Mouse (Mus musculus) right cerebral cortex, postnatal 4 days (tissue): ENCODE results near the gene Dgcr2.

ENCODE experiments used
- DNase-seq: peaks from one replicate; pipeline ENCODE4 v3.0.0-alpha.2; 2022

Dgcr2 gene

DNA sequence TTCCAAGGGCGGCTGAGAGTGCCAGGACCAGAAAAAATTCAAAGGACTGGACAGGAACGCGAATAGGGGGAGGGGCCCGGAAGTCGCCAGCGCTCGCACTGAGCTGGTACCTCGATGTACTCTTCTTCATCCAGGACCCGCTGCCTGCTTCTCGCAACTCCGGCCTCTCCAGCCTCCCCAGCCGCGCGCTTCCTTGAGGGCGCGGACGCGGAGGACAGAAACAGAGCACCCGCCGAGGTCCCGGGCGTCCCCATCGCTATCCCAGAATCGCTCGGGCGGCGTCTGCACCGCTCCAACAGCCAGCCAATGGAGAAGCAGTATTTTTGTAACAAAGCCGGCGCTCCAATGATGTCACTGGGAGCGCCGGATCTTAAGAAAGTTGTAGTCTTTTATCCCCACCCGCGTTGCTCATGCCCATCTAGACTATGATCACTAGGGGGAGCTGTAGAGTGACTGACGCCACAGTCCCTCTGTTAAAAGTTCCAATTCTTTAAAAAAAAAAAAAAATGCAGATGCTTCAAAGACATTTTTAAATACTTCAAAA lies 12.8 kb upstream of the Dgcr2 start, which contains the start of gene Ess2:
TSS of gene Ess2 (minus strand) at position 297 of the 544 bp plus-strand sequence.
- DNase-seq = peak; percentile 81

DNA sequence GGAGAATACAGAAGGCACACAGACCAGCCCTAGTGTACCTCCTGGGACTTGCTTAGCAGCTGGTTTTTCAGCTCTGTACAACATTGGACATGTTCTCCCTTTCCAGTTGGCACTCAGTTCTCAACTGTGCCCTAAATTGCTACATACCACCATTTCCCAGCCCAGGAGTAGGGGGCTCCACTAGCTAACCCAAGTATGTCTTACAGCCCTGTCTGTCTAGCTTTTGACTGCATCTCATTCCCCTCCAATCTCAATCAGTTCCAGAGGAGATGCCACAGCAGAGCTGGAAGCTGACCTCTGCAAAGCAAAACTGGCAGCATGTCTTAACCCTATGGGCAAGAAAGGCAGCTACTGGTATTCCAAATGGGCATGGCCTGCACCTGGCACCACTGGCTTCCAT lies 2.3 kb downstream of the Dgcr2 start:
- DNase-seq = no peak

DNA sequence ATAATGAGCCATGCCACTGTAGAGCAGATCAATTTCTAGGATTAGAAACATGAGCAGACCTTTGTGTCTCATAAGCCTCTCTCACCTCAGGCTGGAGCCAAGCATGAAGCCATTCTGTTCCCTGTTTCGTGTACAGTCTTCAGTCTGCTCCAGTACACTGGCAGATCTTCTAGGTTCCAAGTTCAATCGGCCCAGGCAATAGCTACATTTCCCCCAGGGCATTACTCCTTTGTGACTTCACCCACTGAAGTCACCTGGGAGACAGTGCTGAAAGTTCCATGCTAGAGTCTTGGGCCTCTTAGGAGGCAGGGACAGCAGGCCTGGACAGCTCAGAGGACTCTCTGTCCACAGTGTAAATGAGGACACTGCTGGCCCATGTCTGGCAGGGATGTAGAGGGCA lies 4.4 kb downstream of the Dgcr2 start, which contains the start of gene Tssk1:
TSS of gene Tssk1 (plus strand) at position 301 of the 400 bp plus-strand sequence.
- no peak for DNase-seq

DNA sequence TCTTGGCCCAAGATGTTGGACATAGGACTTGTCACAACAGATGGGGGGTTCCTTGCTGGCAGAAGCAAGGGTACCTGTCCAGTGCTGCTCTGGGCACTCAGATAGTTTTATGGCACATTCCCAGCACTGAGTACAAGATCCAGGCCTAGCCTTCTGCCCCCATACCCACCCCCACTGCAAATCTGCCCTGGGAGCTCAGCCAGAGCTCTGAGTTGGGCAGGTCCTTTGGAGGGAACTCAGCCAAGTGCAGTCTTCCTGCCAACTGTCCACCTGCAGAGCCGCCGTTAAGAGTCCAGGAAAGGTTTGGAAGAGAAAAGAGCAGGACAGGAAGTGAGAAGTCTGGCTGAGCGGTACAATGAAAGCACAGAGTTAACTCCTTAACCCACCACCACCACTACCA lies 5.8 kb downstream of the Dgcr2 start:
- no peak for DNase-seq

DNA sequence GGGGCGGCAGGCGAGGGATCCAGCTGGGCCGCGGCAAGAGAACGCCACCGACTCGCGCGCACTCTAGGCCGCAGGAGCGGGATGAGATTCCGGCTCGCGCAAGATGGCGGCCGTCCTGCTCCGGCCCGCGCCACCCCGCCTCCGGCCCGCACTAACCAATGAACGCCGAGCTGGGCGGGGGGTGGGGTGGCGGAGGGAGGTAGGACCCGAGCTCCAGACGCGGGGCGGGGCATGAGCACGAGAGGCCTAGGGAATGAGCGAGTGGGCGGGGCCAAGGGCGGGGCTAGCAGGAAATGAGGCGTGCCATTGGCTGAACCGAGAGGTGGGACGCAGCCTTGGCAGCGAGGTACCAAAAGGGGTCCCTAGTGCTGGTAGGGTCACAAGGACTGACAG lies 6.8 kb downstream of the Dgcr2 start, which contains the start of gene Gm20518:
TSS of gene Gm20518 (minus strand) at position 105 of the 393 bp plus-strand sequence.
- DNase-seq = peak; percentile 100

DNA sequence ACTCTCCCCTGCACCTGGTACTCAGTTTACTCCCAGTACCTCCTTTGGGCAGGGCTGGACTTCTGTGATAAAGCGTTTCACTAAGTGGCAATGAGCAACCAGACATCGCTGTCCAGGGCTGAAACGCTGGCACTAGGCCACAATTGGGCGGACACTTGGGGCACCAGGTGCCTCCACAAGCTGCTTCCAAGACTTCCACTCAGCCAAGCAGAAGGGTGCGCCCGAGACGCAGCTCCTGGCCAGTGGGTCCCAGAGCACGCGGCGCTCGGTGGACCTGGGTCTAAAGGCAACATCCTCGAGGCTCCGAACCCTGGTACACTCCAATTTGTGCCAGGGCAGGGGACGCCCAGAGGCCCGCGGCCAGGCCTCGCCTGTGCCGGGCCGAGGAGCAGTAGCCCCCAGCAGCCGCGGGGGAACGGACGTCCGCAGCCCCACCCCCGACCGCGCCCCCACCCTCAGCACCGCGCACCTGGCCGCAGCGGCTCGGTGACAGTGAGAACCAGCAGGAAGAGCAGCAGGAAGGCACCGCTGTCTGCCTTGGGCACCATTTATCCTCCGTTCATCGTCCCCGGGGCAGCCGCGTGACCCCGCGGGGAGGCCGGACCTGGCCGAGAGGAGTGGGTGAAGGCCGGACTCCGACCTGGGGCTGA lies 7.3 kb downstream of the Dgcr2 start:
- DNase-seq = peak; percentile 71

DNA sequence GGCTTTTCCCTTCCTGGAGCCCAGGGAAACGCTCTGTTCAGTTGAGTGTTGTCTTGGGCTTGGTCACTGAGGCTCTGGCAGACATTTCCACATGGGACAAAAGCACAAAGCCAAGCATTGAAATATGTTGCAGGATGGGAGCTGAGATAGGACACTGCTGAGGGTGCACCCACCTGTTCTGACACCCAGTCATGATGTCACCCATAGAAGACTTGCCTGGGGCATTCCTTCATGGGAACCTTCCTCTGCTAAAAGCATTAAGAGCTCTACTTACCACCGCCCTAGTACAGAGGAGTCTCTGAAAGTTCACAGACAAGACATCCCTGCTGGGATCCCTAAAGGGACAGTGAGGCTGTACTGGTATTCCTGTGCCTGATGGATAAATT lies 8.0 kb downstream of the Dgcr2 start:
- DNase-seq = no peak

DNA sequence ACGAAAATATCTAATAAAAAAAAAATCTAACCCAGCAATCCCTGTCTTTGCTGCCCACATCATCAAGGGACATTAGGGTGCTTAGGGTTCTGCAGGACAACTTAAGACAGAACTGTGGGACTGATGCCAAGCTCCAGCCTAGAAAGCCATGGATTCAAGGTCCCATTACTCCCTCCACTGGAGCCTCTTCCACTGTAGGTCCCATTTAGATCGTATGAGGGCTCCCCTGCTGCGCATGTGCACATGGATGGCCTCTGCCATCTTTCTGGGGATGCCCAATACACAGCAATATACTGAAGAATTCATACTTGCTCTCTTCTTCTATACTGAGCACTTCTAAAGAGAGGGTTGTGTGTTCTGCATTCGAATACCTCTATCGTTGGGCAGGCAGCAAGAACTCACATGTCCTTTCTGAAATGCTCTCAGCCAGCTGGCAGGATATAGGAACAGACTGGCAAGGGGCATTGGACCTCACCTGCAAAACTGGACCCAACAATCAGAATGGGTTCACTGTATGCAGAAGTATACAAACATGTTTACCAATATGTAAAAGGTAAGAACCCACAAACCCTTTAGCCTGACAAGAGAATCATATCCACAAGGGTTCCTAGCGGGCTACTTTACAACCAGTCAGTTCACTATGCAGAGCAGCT lies 8.5 kb downstream of the Dgcr2 start:
- no peak for DNase-seq

DNA sequence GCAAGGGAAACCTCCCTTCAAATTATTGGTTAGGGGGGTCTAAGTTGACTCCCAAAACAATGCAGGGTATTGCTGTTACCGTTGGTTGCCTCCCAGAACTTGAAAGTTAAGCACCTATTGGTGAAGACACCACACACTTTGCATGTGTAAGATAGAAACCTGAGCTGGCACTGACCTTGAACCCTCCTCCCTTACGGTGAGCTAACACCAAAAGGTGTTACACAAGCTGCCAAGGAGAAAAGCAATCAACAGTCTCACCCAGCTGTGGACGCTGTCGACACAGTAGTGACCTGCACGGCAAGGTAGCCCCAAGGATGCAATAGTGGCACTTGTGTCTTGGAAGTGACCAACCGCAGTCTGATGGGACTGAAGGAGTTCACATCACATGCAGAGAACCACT lies 14.2 kb downstream of the Dgcr2 start:
- DNase-seq = no peak

DNA sequence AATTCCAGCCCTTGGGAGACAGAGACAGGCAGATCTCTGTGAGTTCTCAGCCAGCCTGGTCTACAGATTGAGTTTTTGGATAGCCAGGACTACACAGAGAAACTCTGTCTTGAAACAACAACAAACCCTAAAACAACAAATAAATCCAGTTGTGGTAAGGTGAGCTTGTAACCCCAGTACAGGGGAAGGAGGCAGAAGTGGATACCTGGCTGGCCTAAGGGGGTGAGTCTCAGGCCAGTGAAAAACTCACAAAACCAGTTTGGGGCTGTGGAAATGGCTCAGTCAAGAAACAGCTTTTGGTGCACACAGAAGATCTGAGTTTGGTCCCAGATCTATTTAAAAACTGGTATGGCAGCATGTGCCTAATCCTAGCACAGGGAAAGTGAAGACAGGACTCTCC lies 16.2 kb downstream of the Dgcr2 start:
- no peak for DNase-seq

DNA sequence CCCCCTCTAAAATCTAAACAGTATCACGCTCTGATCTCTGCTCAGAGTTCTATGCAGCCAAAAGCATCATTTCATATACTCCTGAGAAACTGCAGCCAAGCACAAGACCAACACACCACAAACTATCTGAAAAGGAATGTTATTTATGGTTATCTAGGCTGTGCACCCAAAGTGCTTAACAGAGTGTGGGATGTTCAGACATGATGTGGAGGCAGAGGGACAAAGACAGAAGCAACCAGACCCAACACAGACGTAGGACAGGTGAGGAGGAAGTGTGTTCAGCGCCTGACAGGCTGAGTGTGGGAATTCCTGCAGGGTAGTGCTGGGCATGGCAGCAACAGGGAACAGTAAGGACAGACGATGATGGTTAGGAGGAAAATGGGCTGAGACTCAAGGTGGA lies 18.8 kb downstream of the Dgcr2 start:
- no peak for DNase-seq

DNA sequence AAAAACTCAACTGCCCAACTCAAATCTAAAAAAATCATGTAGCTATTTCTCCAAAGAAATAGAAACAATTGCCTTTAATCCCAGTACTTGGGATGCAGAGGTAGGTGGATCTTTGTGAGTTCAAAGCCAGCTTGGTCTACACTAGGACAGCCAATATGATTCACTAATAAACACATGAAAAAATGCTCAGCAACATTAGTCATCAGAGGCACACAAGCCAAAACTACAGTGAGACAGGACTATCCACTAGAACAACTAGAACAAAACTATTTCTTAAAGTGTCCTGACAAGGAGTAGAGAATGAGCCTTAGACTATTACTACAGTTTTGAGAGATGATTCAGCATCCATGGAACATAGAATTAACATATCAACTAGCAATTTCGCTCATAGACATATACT lies 22.3 kb downstream of the Dgcr2 start:
- no peak for DNase-seq

DNA sequence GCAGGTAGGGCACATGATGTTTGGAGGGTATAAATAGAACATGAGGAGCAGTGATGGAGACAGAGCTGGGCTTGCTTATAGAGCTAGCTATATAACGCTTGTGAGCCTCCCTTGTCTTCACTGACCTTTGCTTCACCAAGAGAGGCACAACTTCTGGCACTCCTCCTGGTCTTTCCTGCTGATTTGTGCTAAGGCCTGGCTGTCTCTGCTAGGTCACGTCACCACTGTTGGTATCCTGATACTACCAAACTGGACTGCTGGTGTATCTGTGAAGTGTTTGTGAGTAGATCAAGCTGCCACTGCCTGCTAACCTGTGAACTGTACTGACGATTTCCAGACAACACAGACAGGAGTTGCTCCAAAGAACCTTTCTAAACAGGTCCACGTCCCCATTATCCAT lies 23.2 kb downstream of the Dgcr2 start:
- DNase-seq = no peak

DNA sequence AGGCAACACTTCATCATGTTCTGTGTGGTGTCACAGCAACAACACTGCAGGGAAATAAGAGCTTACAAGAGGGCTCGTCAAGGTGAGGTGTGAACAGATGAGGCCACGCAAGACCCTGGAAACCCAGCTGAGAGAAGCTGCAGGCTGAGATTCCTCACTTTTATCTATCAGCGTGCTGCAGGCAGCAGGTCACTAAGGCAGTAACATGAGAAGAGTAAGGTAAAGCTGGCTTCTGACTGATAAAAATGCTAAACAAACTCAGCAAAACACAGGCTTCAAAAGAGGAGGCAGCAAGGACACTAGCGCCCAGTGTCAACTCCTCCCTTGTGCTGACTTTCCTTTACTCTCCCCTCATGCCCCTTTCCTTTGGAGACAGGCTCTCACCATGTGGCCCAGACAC lies 25.4 kb downstream of the Dgcr2 start:
- no peak for DNase-seq

DNA sequence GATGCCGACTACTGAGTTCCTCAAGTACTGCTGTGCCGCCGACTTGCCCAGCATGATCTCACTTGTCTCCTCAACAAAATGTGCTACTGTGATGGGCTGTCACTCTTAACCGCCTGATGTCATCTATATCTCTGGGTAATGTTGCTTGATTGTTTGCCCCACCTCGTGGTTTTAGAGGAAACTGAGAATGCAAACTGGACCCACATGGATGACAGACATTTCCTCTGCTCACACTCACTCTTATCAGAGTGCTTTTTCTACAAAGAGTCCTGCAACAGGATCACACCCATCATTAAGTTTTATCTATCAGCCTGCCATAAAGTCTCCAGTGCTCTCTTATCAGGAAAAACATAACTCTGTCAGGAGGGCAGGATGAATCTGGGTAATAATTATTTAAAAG lies 27.1 kb downstream of the Dgcr2 start:
- DNase-seq = no peak

DNA sequence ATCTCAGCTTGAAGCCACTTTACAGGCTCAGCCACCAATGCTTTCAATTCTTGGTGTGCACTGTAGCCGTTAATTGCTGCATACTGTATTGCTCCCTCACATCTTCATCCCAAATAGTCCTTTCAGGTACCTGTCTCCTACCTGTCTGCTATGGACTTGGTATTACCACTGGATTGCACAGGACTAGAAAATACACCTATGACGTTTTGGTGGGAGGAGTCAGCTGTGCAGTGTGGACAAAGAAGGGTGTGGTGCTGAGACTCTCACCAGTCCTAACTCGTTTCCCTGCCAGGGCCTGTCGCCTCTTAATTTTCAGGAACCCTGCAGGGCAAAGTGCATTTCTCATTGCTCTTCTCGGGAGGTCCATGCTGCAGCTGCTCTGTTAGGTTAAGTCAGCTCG lies 32.6 kb downstream of the Dgcr2 start:
- DNase-seq = no peak

DNA sequence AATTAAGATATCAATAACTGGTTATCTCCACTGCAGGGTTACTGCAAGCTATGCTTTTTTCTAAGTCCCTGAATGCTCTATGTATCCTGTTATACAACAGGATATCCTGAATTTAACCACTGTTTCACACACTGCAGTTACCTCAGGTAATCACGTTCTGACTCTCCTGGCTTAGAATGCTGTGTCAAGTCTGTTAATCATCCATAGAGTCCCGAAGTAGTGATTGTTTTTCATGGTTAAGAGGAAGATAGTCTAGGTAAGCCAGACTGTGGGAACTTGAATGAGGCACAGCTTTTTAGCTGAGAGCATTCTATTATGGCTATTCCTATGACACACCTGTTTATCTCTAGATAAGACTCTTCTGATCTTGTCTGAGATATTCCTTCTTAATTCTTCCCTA lies 33.1 kb downstream of the Dgcr2 start:
- DNase-seq = no peak

DNA sequence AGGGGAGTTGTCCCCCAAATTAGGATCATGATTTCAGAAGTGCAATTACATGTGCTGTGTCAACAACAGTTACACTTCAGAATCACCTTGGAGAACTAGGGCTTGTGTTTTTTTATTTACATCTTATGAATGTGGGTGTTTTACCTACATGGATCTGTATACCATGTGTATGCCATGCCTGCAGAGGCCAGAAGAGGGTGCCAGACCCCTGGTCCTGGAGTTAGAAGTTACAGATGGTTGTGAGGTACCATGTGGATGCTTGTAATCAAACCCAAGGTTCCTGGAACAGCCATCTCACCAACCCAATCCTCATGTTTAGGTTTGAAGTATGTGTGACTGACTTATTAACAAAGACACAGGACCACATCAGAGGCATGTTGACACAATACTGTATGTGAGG lies 39.8 kb downstream of the Dgcr2 start:
- no peak for DNase-seq

DNA sequence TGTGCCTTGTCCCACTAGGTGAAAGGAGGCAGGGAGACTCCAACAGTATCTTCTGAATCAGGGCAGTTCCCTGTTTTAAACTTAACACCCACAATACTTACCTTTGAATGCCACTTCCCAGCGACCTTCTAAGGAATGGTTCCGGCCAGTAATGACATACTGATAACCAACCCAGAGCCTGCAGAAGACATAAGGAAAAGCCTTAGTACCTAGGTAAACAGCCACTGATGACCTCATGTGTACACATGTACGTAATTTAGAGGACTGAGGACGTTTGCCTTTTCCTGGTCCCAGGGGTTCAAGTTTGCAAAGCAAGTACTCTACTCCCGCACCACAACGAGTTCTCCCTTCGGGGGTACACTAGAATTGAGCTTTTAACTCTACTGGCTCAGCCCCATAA lies 41.2 kb downstream of the Dgcr2 start:
- no peak for DNase-seq

DNA sequence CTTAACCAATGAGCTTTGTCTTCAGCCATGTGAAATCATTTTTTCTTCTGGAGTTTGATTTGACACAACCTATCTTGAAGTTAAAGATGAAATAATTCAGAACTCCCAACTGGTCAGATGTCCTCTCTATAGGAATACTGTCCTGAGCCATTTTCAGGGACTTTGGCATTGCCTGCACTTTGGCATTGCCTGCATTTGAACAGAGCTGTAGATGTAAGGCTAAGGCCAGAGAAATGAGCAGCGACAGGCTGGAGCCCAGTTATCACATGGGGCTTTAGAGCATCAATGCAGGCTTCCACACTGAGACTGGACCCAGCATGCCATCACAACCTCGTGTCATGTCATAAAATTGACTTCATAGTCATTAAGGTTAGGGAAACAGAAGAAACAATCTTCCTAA lies 45.1 kb downstream of the Dgcr2 start:
- no peak for DNase-seq

DNA sequence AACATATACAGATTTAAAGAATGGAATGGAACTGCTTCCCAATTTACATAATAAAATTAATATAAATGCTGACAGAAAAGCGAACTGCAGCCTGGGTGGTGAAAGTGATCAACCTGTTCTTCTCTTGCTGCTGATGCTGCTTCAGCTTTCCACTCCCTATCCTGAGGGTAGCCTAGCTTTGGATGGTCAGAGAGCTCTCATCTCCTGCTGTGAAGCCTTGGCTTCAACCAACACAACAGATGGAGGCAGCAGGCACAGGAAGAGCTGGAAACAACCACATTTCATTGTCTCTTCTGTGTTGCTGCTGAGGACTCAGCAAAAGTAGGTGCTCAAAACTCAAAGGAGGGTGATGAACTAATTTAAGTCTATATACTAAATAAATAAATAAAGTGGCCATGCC lies 46.5 kb downstream of the Dgcr2 start:
- DNase-seq = no peak

DNA sequence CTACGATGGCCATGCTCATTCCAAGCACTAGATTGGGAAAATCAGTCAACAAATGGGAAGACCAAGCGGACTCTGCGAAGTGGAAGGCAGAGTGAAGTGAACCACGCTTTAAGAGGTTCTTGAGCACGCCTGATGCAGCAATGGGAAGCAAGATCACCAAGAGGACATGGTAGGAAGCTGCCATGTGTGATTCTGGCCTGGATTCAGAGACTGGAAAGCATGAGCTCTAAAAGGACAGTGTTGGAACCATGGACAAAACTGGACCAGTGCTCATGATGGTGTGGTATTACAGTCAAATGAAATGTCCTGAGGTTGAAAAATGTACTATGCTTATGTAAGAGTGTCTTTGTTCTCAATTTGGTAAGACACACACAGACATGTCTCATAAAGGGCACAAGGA lies 47.0 kb downstream of the Dgcr2 start:
- DNase-seq = no peak

DNA sequence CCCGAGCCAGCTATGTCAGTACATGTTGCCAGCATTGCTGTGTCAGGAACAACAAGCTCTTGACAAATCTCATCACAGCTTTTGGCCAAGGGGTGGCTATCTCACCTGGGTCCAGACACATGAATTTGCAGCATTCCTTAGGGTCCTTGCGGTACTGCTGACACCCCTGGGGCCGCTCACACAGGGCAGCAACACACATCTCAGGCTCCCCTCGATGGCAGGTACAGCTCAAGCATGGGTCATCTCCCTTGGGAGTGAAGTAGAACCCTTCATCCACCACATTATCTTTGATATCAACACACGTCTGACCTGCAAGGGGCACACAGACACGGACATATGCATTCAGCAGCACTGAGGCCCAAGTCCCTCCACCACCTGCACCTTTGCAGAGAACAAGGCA lies 48.9 kb downstream of the Dgcr2 start:
- no peak for DNase-seq

DNA sequence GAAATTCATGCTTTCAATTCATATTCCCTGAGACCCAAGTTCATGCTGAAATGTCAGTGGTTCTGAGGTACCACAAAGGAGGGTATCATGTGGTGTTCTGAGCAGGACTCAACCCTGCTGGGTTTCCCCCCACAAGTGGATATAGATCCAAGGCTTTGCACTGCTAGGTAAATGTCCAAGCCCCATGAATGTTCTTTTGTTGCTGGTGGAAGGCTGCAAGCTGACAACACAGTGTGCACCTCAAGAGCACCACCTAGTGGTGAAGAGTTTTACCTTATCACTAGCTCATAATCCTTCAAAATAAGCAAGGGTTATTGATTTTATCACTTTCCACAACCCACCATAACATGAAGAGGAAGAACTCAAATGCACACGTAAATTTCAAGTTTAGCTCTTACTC lies 49.4 kb downstream of the Dgcr2 start:
- DNase-seq = no peak

DNA sequence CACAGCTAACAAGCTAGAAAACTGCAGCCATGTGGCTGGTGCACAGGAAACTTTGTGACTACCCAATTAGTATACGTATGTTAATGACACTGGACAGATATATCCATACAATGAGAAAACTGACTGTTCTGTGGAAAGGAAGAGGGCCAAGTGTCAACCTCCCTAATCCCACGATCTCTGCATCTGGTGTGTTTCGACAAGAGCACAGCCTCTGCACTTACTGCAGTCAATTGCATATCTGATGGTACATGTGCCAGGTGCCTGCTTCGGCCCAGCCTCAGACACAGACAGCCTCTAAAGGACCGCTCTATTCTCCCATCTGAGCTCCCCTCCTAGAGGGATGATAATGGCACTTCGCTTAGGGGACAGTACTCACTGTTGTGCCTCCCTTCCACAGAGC lies 49.9 kb downstream of the Dgcr2 start:
- DNase-seq = no peak
